Mouse (Mus musculus) megakaryocyte, embryonic 14.5 days (primary cell): Measurements from ENCODE around the gene Insl6.

ENCODE experiments used
- FLI1 ChIP-seq: IDR thresholded peaks from 2 replicates; pipeline ENCODE4 v1.6.1; 2012; ENCODE audit warnings: low read length, inconsistent platforms, mixed read lengths
- GATA1 ChIP-seq: IDR thresholded peaks from 3 replicates; pipeline ENCODE4 v1.6.1; 2012; ENCODE audit warnings: mixed read lengths, low read length, inconsistent platforms, borderline replicate concordance

GRCm38 (mm10) chr19:29374947-29375346 is 49.8 kb upstream of the Insl6 start:
- TF ChIP-seq GATA1 (no peak), FLI1 (no peak)
